Mouse (Mus musculus): Measurements from ENCODE around the gene Pde4d. TPM values are rescaled to one million over a fixed set of nuclear protein-coding genes. Genes with fewer than 3 reads are reported as not detected.

The Pde4d gene
- polyA plus RNA-seq, 1 experiment, result not detected

GRCm38 (mm10) chr13:109118296-109118800 is 668.6 kb downstream of the Pde4d start:
- 69% methylated on average over 1 of the region's 1 CpGs for WGBS
- H3K4me3 ChIP-seq (ENCODE audit: insufficient read depth, low read depth, low read length), result no peak overlapping the region
- peaks cover 10% of the 10 kb centered on the region; the same call in 1 of the 2 replicates for H3K4me1 ChIP-seq (ENCODE audit: control insufficient read depth, insufficient read depth, low read length)
- no peak overlapping the region for H3K27ac ChIP-seq (ENCODE audit: insufficient read depth, low read depth, low read length)
- no peak for TF ChIP-seq POLR2A (IDR thresholded peaks at IDR 0.05; ENCODE audit: insufficient read depth, low read depth, low read length)
- TF ChIP-seq CTCF (IDR thresholded peaks at IDR 0.05; ENCODE audit: insufficient read depth, low read depth, low read length), result no peak

GRCm38 (mm10) chr13:109121867-109122266 is 672.1 kb downstream of the Pde4d start:
- Histone ChIP-seq H3K27ac (ENCODE audit: insufficient read depth, low read depth, low read length) (no peak overlapping the region), H3K4me1 (ENCODE audit: control insufficient read depth, insufficient read depth, low read length) (peaks cover 6% of the 10 kb centered on the region; the same call in 1 of the 2 replicates), H3K4me3 (ENCODE audit: insufficient read depth, low read depth, low read length) (no peak overlapping the region)
- 86% methylated on average over 3 of the region's 3 CpGs for WGBS
- TF ChIP-seq POLR2A (IDR thresholded peaks at IDR 0.05; ENCODE audit: insufficient read depth, low read depth, low read length) (no peak), CTCF (IDR thresholded peaks at IDR 0.05; ENCODE audit: insufficient read depth, low read depth, low read length) (no peak)

- no peak overlapping the region for H3K27ac ChIP-seq (ENCODE audit: insufficient read depth, low read depth, low read length)
- H3K4me1 ChIP-seq (ENCODE audit: control insufficient read depth, insufficient read depth, low read length), result no peaks in the 10 kb centered on the region
- WGBS, result 53% methylated on average over 4 of the region's 4 CpGs
- no peak overlapping the region for H3K4me3 ChIP-seq (ENCODE audit: insufficient read depth, low read depth, low read length)
- no peak for TF ChIP-seq POLR2A (IDR thresholded peaks at IDR 0.05; ENCODE audit: insufficient read depth, low read depth, low read length)
- no peak for TF ChIP-seq CTCF (IDR thresholded peaks at IDR 0.05; ENCODE audit: insufficient read depth, low read depth, low read length)
Observed at GRCm38 (mm10) chr13:109136405-109136804, 686.7 kb downstream of the Pde4d start.

- TF ChIP-seq CTCF (IDR thresholded peaks at IDR 0.05; ENCODE audit: insufficient read depth, low read depth, low read length) (no peak), POLR2A (IDR thresholded peaks at IDR 0.05; ENCODE audit: insufficient read depth, low read depth, low read length) (no peak)
- WGBS, result 46% methylated on average over 3 of the region's 3 CpGs
- H3K4me1 ChIP-seq (ENCODE audit: control insufficient read depth, insufficient read depth, low read length), result no peaks in the 10 kb centered on the region
- no peak overlapping the region for H3K4me3 ChIP-seq (ENCODE audit: insufficient read depth, low read depth, low read length)
- H3K27ac ChIP-seq (ENCODE audit: insufficient read depth, low read depth, low read length), result no peak overlapping the region
Observed at GRCm38 (mm10) chr13:109158703-109159102, 709.0 kb downstream of the Pde4d start.

GRCm38 (mm10) chr13:109168556-109169334 is 719.0 kb downstream of the Pde4d start:
- WGBS, result 76% methylated on average over 9 of the region's 9 CpGs
- no peak for TF ChIP-seq CTCF (IDR thresholded peaks at IDR 0.05; ENCODE audit: insufficient read depth, low read depth, low read length)
- H3K27ac ChIP-seq (ENCODE audit: insufficient read depth, low read depth, low read length), result no peak overlapping the region

GRCm38 (mm10) chr13:109169335-109169606 is 719.5 kb downstream of the Pde4d start:
- no peak overlapping the region for H3K4me3 ChIP-seq (ENCODE audit: insufficient read depth, low read depth, low read length)
- H3K27ac ChIP-seq (ENCODE audit: insufficient read depth, low read depth, low read length), result no peak overlapping the region
- 97% methylated on average over 2 of the region's 2 CpGs for WGBS
- TF ChIP-seq POLR2A (IDR thresholded peaks at IDR 0.05; ENCODE audit: insufficient read depth, low read depth, low read length), result no peak
- no peak for TF ChIP-seq CTCF (IDR thresholded peaks at IDR 0.05; ENCODE audit: insufficient read depth, low read depth, low read length)
- H3K4me1 ChIP-seq (ENCODE audit: control insufficient read depth, insufficient read depth, low read length), result no peaks in the 10 kb centered on the region

More at GRCm38 (mm10) chr13:109168556-109169334, 719.0 kb downstream of the Pde4d start:
- H3K4me3 ChIP-seq (ENCODE audit: insufficient read depth, low read depth, low read length), result no peak overlapping the region
- no peaks in the 10 kb centered on the region for H3K4me1 ChIP-seq (ENCODE audit: control insufficient read depth, insufficient read depth, low read length)

- Histone ChIP-seq H3K4me3 (ENCODE audit: insufficient read depth, low read depth, low read length) (no peak overlapping the region), H3K27ac (ENCODE audit: insufficient read depth, low read depth, low read length) (no peak overlapping the region), H3K4me1 (ENCODE audit: control insufficient read depth, insufficient read depth, low read length) (no peaks in the 10 kb centered on the region)
- 43% methylated on average over 7 of the region's 7 CpGs for WGBS
- no peak for TF ChIP-seq CTCF (IDR thresholded peaks at IDR 0.05; ENCODE audit: insufficient read depth, low read depth, low read length)
- no peak for TF ChIP-seq POLR2A (IDR thresholded peaks at IDR 0.05; ENCODE audit: insufficient read depth, low read depth, low read length)
Observed at GRCm38 (mm10) chr13:109171688-109172087, 721.9 kb downstream of the Pde4d start.

GRCm38 (mm10) chr13:109175281-109175680 is 725.5 kb downstream of the Pde4d start:
- TF ChIP-seq POLR2A (IDR thresholded peaks at IDR 0.05; ENCODE audit: insufficient read depth, low read depth, low read length) (no peak), CTCF (IDR thresholded peaks at IDR 0.05; ENCODE audit: insufficient read depth, low read depth, low read length) (no peak)
- Histone ChIP-seq H3K4me3 (ENCODE audit: insufficient read depth, low read depth, low read length) (no peak overlapping the region), H3K4me1 (ENCODE audit: control insufficient read depth, insufficient read depth, low read length) (no peaks in the 10 kb centered on the region), H3K27ac (ENCODE audit: insufficient read depth, low read depth, low read length) (no peak overlapping the region)
- 81% methylated on average over 6 of the region's 6 CpGs for WGBS

- Histone ChIP-seq H3K27ac (ENCODE audit: insufficient read depth, low read depth, low read length) (no peak overlapping the region), H3K4me3 (ENCODE audit: insufficient read depth, low read depth, low read length) (no peak overlapping the region), H3K4me1 (ENCODE audit: control insufficient read depth, insufficient read depth, low read length) (no peaks in the 10 kb centered on the region)
- 86% methylated on average over 11 of the region's 11 CpGs for WGBS
- no peak for TF ChIP-seq CTCF (IDR thresholded peaks at IDR 0.05; ENCODE audit: insufficient read depth, low read depth, low read length)
- TF ChIP-seq POLR2A (IDR thresholded peaks at IDR 0.05; ENCODE audit: insufficient read depth, low read depth, low read length), result no peak
Observed at GRCm38 (mm10) chr13:109175852-109176621, 726.3 kb downstream of the Pde4d start.
